Mouse (Mus musculus): Measurements from ENCODE around the gene Rgs8. TPM values are rescaled to one million over a fixed set of nuclear protein-coding genes. Genes with fewer than 3 reads are reported as not detected.

Rgs8 gene
- polyA plus RNA-seq, 1 experiment = 0.66 TPM

GRCm38 (mm10) chr1:153692526-153692925 lies 39.7 kb downstream of the Rgs8 start:
- no peak overlapping the region for H3K27ac ChIP-seq (ENCODE audit: insufficient read depth, low read depth, low read length)

GRCm38 (mm10) chr1:153694372-153695120 lies 41.7 kb downstream of the Rgs8 start:
- H3K4me3 ChIP-seq (ENCODE audit: insufficient read depth, low read length) = no peak overlapping the region
- TF ChIP-seq CTCF (IDR thresholded peaks at IDR 0.05; ENCODE audit: low read depth, low read length) (no peak), POLR2A (IDR thresholded peaks at IDR 0.05; ENCODE audit: borderline replicate concordance, low read depth, low read length) (no peak)
- no peak overlapping the region for H3K27ac ChIP-seq (ENCODE audit: insufficient read depth, low read depth, low read length)
- no peaks in the 10 kb centered on the region for H3K4me1 ChIP-seq (ENCODE audit: control insufficient read depth, insufficient read depth, low read length)

More at GRCm38 (mm10) chr1:153692526-153692925, 39.7 kb downstream of the Rgs8 start:
- no peak for TF ChIP-seq POLR2A (IDR thresholded peaks at IDR 0.05; ENCODE audit: borderline replicate concordance, low read depth, low read length)
- TF ChIP-seq CTCF (IDR thresholded peaks at IDR 0.05; ENCODE audit: low read depth, low read length) = no peak
- no peak overlapping the region for H3K4me3 ChIP-seq (ENCODE audit: insufficient read depth, low read length)
- H3K4me1 ChIP-seq (ENCODE audit: control insufficient read depth, insufficient read depth, low read length) = no peaks in the 10 kb centered on the region; the same call in 1 of the 2 replicates

- Histone ChIP-seq H3K4me1 (ENCODE audit: control insufficient read depth, insufficient read depth, low read length) (no peaks in the 10 kb centered on the region; the same call in 1 of the 2 replicates), H3K4me3 (ENCODE audit: insufficient read depth, low read length) (no peak overlapping the region), H3K27ac (ENCODE audit: insufficient read depth, low read depth, low read length) (no peak overlapping the region)
- TF ChIP-seq POLR2A (IDR thresholded peaks at IDR 0.05; ENCODE audit: borderline replicate concordance, low read depth, low read length) (no peak), CTCF (IDR thresholded peaks at IDR 0.05; ENCODE audit: low read depth, low read length) (no peak)
Observed at GRCm38 (mm10) chr1:153695398-153695797, 42.6 kb downstream of the Rgs8 start.

- TF ChIP-seq CTCF (IDR thresholded peaks at IDR 0.05; ENCODE audit: low read depth, low read length) (no peak), POLR2A (IDR thresholded peaks at IDR 0.05; ENCODE audit: borderline replicate concordance, low read depth, low read length) (no peak)
- Histone ChIP-seq H3K4me3 (ENCODE audit: insufficient read depth, low read length) (no peak overlapping the region), H3K4me1 (ENCODE audit: control insufficient read depth, insufficient read depth, low read length) (peaks cover 4% of the 10 kb centered on the region; the same call in 1 of the 2 replicates), H3K27ac (ENCODE audit: insufficient read depth, low read depth, low read length) (no peak overlapping the region)
Observed at GRCm38 (mm10) chr1:153696093-153696492, 43.3 kb downstream of the Rgs8 start.

GRCm38 (mm10) chr1:153696541-153696940 lies 43.7 kb downstream of the Rgs8 start:
- H3K4me1 ChIP-seq (ENCODE audit: control insufficient read depth, insufficient read depth, low read length) = peaks cover 5% of the 10 kb centered on the region; the same call in 1 of the 2 replicates
- no peak overlapping the region for H3K4me3 ChIP-seq (ENCODE audit: insufficient read depth, low read length)
- TF ChIP-seq POLR2A (IDR thresholded peaks at IDR 0.05; ENCODE audit: borderline replicate concordance, low read depth, low read length) (no peak), CTCF (IDR thresholded peaks at IDR 0.05; ENCODE audit: low read depth, low read length) (no peak)
- H3K27ac ChIP-seq (ENCODE audit: insufficient read depth, low read depth, low read length) = no peak overlapping the region

GRCm38 (mm10) chr1:153697581-153698251 lies 44.9 kb downstream of the Rgs8 start:
- H3K4me1 ChIP-seq (ENCODE audit: control insufficient read depth, insufficient read depth, low read length) = peaks cover 5% of the 10 kb centered on the region; the same call in 1 of the 2 replicates
- H3K4me3 ChIP-seq (ENCODE audit: insufficient read depth, low read length) = no peak overlapping the region
- no peak overlapping the region for H3K27ac ChIP-seq (ENCODE audit: insufficient read depth, low read depth, low read length)
- TF ChIP-seq POLR2A (IDR thresholded peaks at IDR 0.05; ENCODE audit: borderline replicate concordance, low read depth, low read length) (no peak), CTCF (IDR thresholded peaks at IDR 0.05; ENCODE audit: low read depth, low read length) (no peak)

GRCm38 (mm10) chr1:153698311-153699084 lies 45.7 kb downstream of the Rgs8 start:
- H3K4me3 ChIP-seq (ENCODE audit: insufficient read depth, low read length) = no peak overlapping the region
- no peak for TF ChIP-seq POLR2A (IDR thresholded peaks at IDR 0.05; ENCODE audit: borderline replicate concordance, low read depth, low read length)
- no peak for TF ChIP-seq CTCF (IDR thresholded peaks at IDR 0.05; ENCODE audit: low read depth, low read length)
- peaks cover 5% of the 10 kb centered on the region; the same call in 1 of the 2 replicates for H3K4me1 ChIP-seq (ENCODE audit: control insufficient read depth, insufficient read depth, low read length)
- H3K27ac ChIP-seq (ENCODE audit: insufficient read depth, low read depth, low read length) = no peak overlapping the region

GRCm38 (mm10) chr1:153700448-153701063 lies 47.7 kb downstream of the Rgs8 start:
- Histone ChIP-seq H3K4me1 (ENCODE audit: control insufficient read depth, insufficient read depth, low read length) (peaks cover 5% of the 10 kb centered on the region; the same call in 1 of the 2 replicates), H3K27ac (ENCODE audit: insufficient read depth, low read depth, low read length) (no peak overlapping the region), H3K4me3 (ENCODE audit: insufficient read depth, low read length) (no peak overlapping the region)
- TF ChIP-seq POLR2A (IDR thresholded peaks at IDR 0.05; ENCODE audit: borderline replicate concordance, low read depth, low read length) (no peak), CTCF (IDR thresholded peaks at IDR 0.05; ENCODE audit: low read depth, low read length) (no peak)

GRCm38 (mm10) chr1:153701461-153701860 lies 48.6 kb downstream of the Rgs8 start:
- Histone ChIP-seq H3K27ac (ENCODE audit: insufficient read depth, low read depth, low read length) (no peak overlapping the region), H3K4me3 (ENCODE audit: insufficient read depth, low read length) (no peak overlapping the region), H3K4me1 (ENCODE audit: control insufficient read depth, insufficient read depth, low read length) (peaks cover 5% of the 10 kb centered on the region; the same call in 1 of the 2 replicates)
- TF ChIP-seq POLR2A (IDR thresholded peaks at IDR 0.05; ENCODE audit: borderline replicate concordance, low read depth, low read length) = no peak
- no peak for TF ChIP-seq CTCF (IDR thresholded peaks at IDR 0.05; ENCODE audit: low read depth, low read length)
